Mouse (Mus musculus) forebrain, embryonic 16.5 days (tissue): Measurements from ENCODE around the gene Smap1. TPM values are rescaled to one million over a fixed set of nuclear protein-coding genes. Genes with fewer than 3 reads are reported as not detected.

Source experiments
- ATAC-seq: fragments of 200-750 bp; cut with Nextera tagmentation; 2 replicates; pipeline ENCODE4 v1.8.0; 2017; ENCODE audit warnings: mild to moderate bottlenecking, moderate library complexity
- H3K27ac ChIP-seq: fragments of 300-500 bp; sonication (generic); 2 replicates; pipeline ENCODE4 v1.5.1; 2014; ENCODE audit warnings: low read length, control low read depth
- H3K27me3 ChIP-seq: fragments of 300-500 bp; sonication (generic); replicated peaks from 2 replicates; pipeline ENCODE4 v1.6.1; 2014; ENCODE audit warnings: low read length; ENCODE audit not compliant: control insufficient read depth, insufficient read depth
- H3K36me3 ChIP-seq: fragments of 300-500 bp; sonication (generic); 2 replicates; pipeline ENCODE4 v1.6.1; 2014; ENCODE audit not compliant: control insufficient read depth, insufficient read depth
- H3K4me1 ChIP-seq: fragments of 300-500 bp; sonication (generic); replicated peaks from 2 replicates; pipeline ENCODE4 v1.6.1; 2014; ENCODE audit warnings: low read length; ENCODE audit not compliant: control insufficient read depth, insufficient read depth
- H3K4me2 ChIP-seq: fragments of 300-500 bp; sonication (generic); 2 replicates; pipeline ENCODE4 v1.6.1; 2014; ENCODE audit warnings: mild to moderate bottlenecking, low read length, control low read depth
- H3K4me3 ChIP-seq: fragments of 300-500 bp; sonication (generic); replicated peaks from 2 replicates; pipeline ENCODE4 v1.5.1; 2014; ENCODE audit warnings: mild to moderate bottlenecking, low read length, control low read depth
- H3K9ac ChIP-seq: fragments of 300-500 bp; sonication (generic); replicated peaks from 2 replicates; pipeline ENCODE4 v1.6.1; 2014; ENCODE audit warnings: low read depth, low read length, control low read depth
- H3K9me3 ChIP-seq: fragments of 300-500 bp; sonication (generic); 2 replicates; pipeline ENCODE4 v1.6.1; 2016; ENCODE audit warnings: low read length; ENCODE audit not compliant: control insufficient read depth
- WGBS: fragments of 180-500 bp; shearing (Covaris S2); extraction: QIAGEN DNeasy Blood & Tissue Kit; methylation state at CpG from one replicate; pipeline ENCODE4 v1.1.7; 2014; 5-methylcytosine and 5-hydroxymethylcytosine counted together
- polyA plus RNA-seq: library from polyadenylated mRNA; unstranded; fragments of >200 nt; fragmentation: Nextera tagmentation; extraction: Ambion mirVana; gene quantifications from 2 replicates; pipeline ENCODE4 v1.2.1, GENCODE M21; 2015

Smap1 gene
- polyA plus RNA-seq, 1 experiment from 2014 or later: 85.7 TPM

GRCm38 (mm10) chr1:23860944-23861343, 61.2 kb downstream of the Smap1 start:
- H3K27ac ChIP-seq: no peak overlapping the region
- H3K36me3 ChIP-seq: peaks cover 8% of the 10 kb centered on the region; the same call in 1 of the 2 replicates
- H3K4me1 ChIP-seq: no peaks in the 10 kb centered on the region
- H3K9me3 ChIP-seq: no peaks in the 10 kb centered on the region
- 93% methylated on average over 2 of the region's 2 CpGs for WGBS
- no peak overlapping the region for H3K4me2 ChIP-seq
- no peak overlapping the region for H3K9ac ChIP-seq
- H3K4me3 ChIP-seq: no peak overlapping the region
- ATAC-seq: no peak
- H3K27me3 ChIP-seq: no peaks in the 10 kb centered on the region

- WGBS: 93% methylated on average over 3 of the region's 3 CpGs
- Histone ChIP-seq H3K36me3 (peaks cover 12% of the 10 kb centered on the region), H3K9ac (no peak overlapping the region), H3K4me2 (no peak overlapping the region), H3K4me1 (no peaks in the 10 kb centered on the region), H3K9me3 (no peaks in the 10 kb centered on the region), H3K27ac (no peak overlapping the region), H3K4me3 (no peak overlapping the region), H3K27me3 (no peaks in the 10 kb centered on the region)
- ATAC-seq: no peak
Measured at GRCm38 (mm10) chr1:23855623-23856022, 66.5 kb downstream of the Smap1 start.

- no peak overlapping the region for H3K9ac ChIP-seq
- no peak overlapping the region for H3K4me3 ChIP-seq
- WGBS: 34% methylated on average over 10 of the region's 10 CpGs
- H3K36me3 ChIP-seq: peaks cover 22% of the 10 kb centered on the region
- H3K9me3 ChIP-seq: no peaks in the 10 kb centered on the region
- peaks cover 5% of the 10 kb centered on the region for H3K4me1 ChIP-seq
- ATAC-seq: peak; percentile 87
- H3K4me2 ChIP-seq: no peak overlapping the region
- peak overlapping the region; percentile 66 for H3K27ac ChIP-seq
- no peaks in the 10 kb centered on the region for H3K27me3 ChIP-seq
Measured at GRCm38 (mm10) chr1:23846044-23846680, 76.0 kb downstream of the Smap1 start.

GRCm38 (mm10) chr1:23845007-23845406, 77.1 kb downstream of the Smap1 start:
- Histone ChIP-seq H3K9ac (no peak overlapping the region), H3K27ac (no peak overlapping the region), H3K4me2 (no peak overlapping the region), H3K27me3 (no peaks in the 10 kb centered on the region), H3K36me3 (peaks cover 20% of the 10 kb centered on the region), H3K4me1 (peaks cover 5% of the 10 kb centered on the region), H3K4me3 (no peak overlapping the region), H3K9me3 (no peaks in the 10 kb centered on the region)
- no peak for ATAC-seq
- 87% methylated on average over 10 of the region's 10 CpGs for WGBS

- 83% methylated on average over 7 of the region's 7 CpGs for WGBS
- ATAC-seq: no peak
- no peaks in the 10 kb centered on the region for H3K9me3 ChIP-seq
- H3K9ac ChIP-seq: no peak overlapping the region
- no peak overlapping the region for H3K4me3 ChIP-seq
- no peak overlapping the region for H3K4me2 ChIP-seq
- no peaks in the 10 kb centered on the region for H3K27me3 ChIP-seq
- peaks cover 5% of the 10 kb centered on the region for H3K4me1 ChIP-seq
- no peak overlapping the region for H3K27ac ChIP-seq
- H3K36me3 ChIP-seq: peaks cover 20% of the 10 kb centered on the region
Measured at GRCm38 (mm10) chr1:23843790-23844189, 78.3 kb downstream of the Smap1 start.

- no peak for ATAC-seq
- peaks cover 10% of the 10 kb centered on the region for H3K36me3 ChIP-seq
- H3K27ac ChIP-seq: no peak overlapping the region
- no peaks in the 10 kb centered on the region for H3K27me3 ChIP-seq
- H3K4me1 ChIP-seq: peaks cover 5% of the 10 kb centered on the region
- no peak overlapping the region for H3K4me2 ChIP-seq
- no peaks in the 10 kb centered on the region for H3K9me3 ChIP-seq
- 76% methylated on average over 3 of the region's 3 CpGs for WGBS
- H3K4me3 ChIP-seq: no peak overlapping the region
- H3K9ac ChIP-seq: no peak overlapping the region
Measured at GRCm38 (mm10) chr1:23842629-23843028, 79.5 kb downstream of the Smap1 start.

- no peak overlapping the region for H3K4me3 ChIP-seq
- no peaks in the 10 kb centered on the region for H3K27me3 ChIP-seq
- H3K9ac ChIP-seq: no peak overlapping the region
- no peaks in the 10 kb centered on the region for H3K4me1 ChIP-seq
- H3K9me3 ChIP-seq: no peaks in the 10 kb centered on the region
- H3K27ac ChIP-seq: no peak overlapping the region
- peaks cover 3% of the 10 kb centered on the region; the same call in 1 of the 2 replicates for H3K36me3 ChIP-seq
- H3K4me2 ChIP-seq: no peak overlapping the region
- no peak for ATAC-seq
Measured at GRCm38 (mm10) chr1:23840924-23841323, 81.2 kb downstream of the Smap1 start.

- Histone ChIP-seq H3K27ac (no peak overlapping the region), H3K4me3 (no peak overlapping the region), H3K27me3 (no peaks in the 10 kb centered on the region), H3K9me3 (no peaks in the 10 kb centered on the region), H3K36me3 (no peaks in the 10 kb centered on the region), H3K4me1 (peaks cover 12% of the 10 kb centered on the region), H3K4me2 (no peak overlapping the region), H3K9ac (no peak overlapping the region)
- ATAC-seq: no peak
- WGBS: 91% methylated on average over 4 of the region's 4 CpGs
Measured at GRCm38 (mm10) chr1:23836630-23837029, 85.5 kb downstream of the Smap1 start.

- ATAC-seq: peak; percentile 90
- Histone ChIP-seq H3K36me3 (no peaks in the 10 kb centered on the region), H3K27ac (peak overlapping the region; percentile 69), H3K4me3 (no peak overlapping the region), H3K4me1 (peaks cover 12% of the 10 kb centered on the region), H3K4me2 (no peak overlapping the region), H3K9me3 (no peaks in the 10 kb centered on the region), H3K9ac (no peak overlapping the region), H3K27me3 (no peaks in the 10 kb centered on the region)
- WGBS: 24% methylated on average over 9 of the region's 9 CpGs
Measured at GRCm38 (mm10) chr1:23834819-23835218, 87.3 kb downstream of the Smap1 start.

- no peak overlapping the region for H3K4me3 ChIP-seq
- 62% methylated on average over 7 of the region's 7 CpGs for WGBS
- no peak overlapping the region for H3K4me2 ChIP-seq
- peaks cover 12% of the 10 kb centered on the region for H3K4me1 ChIP-seq
- H3K27ac ChIP-seq: peak overlapping the region; percentile 69
- H3K9me3 ChIP-seq: no peaks in the 10 kb centered on the region
- no peak for ATAC-seq
- H3K36me3 ChIP-seq: no peaks in the 10 kb centered on the region
- H3K27me3 ChIP-seq: no peaks in the 10 kb centered on the region
- no peak overlapping the region for H3K9ac ChIP-seq
Measured at GRCm38 (mm10) chr1:23834246-23834645, 87.9 kb downstream of the Smap1 start.
